Mouse (Mus musculus) kidney, adult 18-20 months (tissue): ENCODE results near the gene Pip5k1b.

ENCODE experiments used
- DNase-seq: peaks from one replicate; pipeline ENCODE4 v3.0.0; 2021

The Pip5k1b gene

GRCm38 (mm10) chr19:24542293-24542675 is 13.4 kb downstream of the Pip5k1b start:
- DNase-seq: no peak

GRCm38 (mm10) chr19:24541669-24542292 is 13.9 kb downstream of the Pip5k1b start:
- no peak for DNase-seq

GRCm38 (mm10) chr19:24540952-24541668 is 14.6 kb downstream of the Pip5k1b start:
- DNase-seq: no peak

GRCm38 (mm10) chr19:24539041-24539440 is 16.6 kb downstream of the Pip5k1b start:
- no peak for DNase-seq

- no peak for DNase-seq
Observed at GRCm38 (mm10) chr19:24538181-24538580, 17.5 kb downstream of the Pip5k1b start.

- DNase-seq: no peak
Observed at GRCm38 (mm10) chr19:24537691-24538090, 18.0 kb downstream of the Pip5k1b start.

GRCm38 (mm10) chr19:24536920-24537319 is 18.8 kb downstream of the Pip5k1b start:
- DNase-seq: no peak

- no peak for DNase-seq
Observed at GRCm38 (mm10) chr19:24536280-24536679, 19.4 kb downstream of the Pip5k1b start.

GRCm38 (mm10) chr19:24535161-24535560 is 20.5 kb downstream of the Pip5k1b start:
- DNase-seq: no peak

GRCm38 (mm10) chr19:24534733-24535132 is 20.9 kb downstream of the Pip5k1b start:
- no peak for DNase-seq

GRCm38 (mm10) chr19:24528910-24529561 is 26.6 kb downstream of the Pip5k1b start:
- no peak for DNase-seq

- no peak for DNase-seq
Observed at GRCm38 (mm10) chr19:24528129-24528730, 27.4 kb downstream of the Pip5k1b start.

- DNase-seq: no peak
Observed at GRCm38 (mm10) chr19:24527613-24527948, 28.1 kb downstream of the Pip5k1b start.

GRCm38 (mm10) chr19:24526731-24527612 is 28.7 kb downstream of the Pip5k1b start:
- DNase-seq: no peak

GRCm38 (mm10) chr19:24523476-24524313 is 32.0 kb downstream of the Pip5k1b start:
- no peak for DNase-seq

GRCm38 (mm10) chr19:24521997-24522396 is 33.7 kb downstream of the Pip5k1b start:
- no peak for DNase-seq

- no peak for DNase-seq
Observed at GRCm38 (mm10) chr19:24521146-24521545, 34.5 kb downstream of the Pip5k1b start.

GRCm38 (mm10) chr19:24519732-24520409 is 35.8 kb downstream of the Pip5k1b start:
- DNase-seq: no peak

GRCm38 (mm10) chr19:24518384-24518783 is 37.3 kb downstream of the Pip5k1b start:
- DNase-seq: no peak

GRCm38 (mm10) chr19:24517057-24517456 is 38.6 kb downstream of the Pip5k1b start:
- DNase-seq: no peak

GRCm38 (mm10) chr19:24515941-24516340 is 39.7 kb downstream of the Pip5k1b start:
- DNase-seq: no peak
